Mouse (Mus musculus) CD4-positive, CD25-positive, alpha-beta regulatory T cell, adult 2 months (primary cell): Measurements from ENCODE around the gene Gm20388.
"Not testable (repeated sequence)": the region's sequence is repeated elsewhere in the genome, so short reads cannot be mapped to it uniquely, and the experiment has no call there.

Experiments used
- DNase-seq: peaks from one replicate; pipeline ENCODE4 v3.0.0-alpha.2; 2012; ENCODE audit warnings: low read depth, low spot score

Gene Gm20388

GRCm38 (mm10) chr8:123627410-123628147, 3716.9 kb downstream of the Gm20388 start:
- no peak for DNase-seq

GRCm38 (mm10) chr8:123628253-123628967, 3717.8 kb downstream of the Gm20388 start:
- DNase-seq, result peak; percentile 72

GRCm38 (mm10) chr8:123628968-123629755, 3718.5 kb downstream of the Gm20388 start:
- DNase-seq, result peak; percentile 81

- no peak for DNase-seq
These were observed 3719.4 kb downstream of the Gm20388 start for GRCm38 (mm10) chr8:123630058-123630457.

- no peak for DNase-seq
These were observed 3720.2 kb downstream of the Gm20388 start for GRCm38 (mm10) chr8:123630841-123631251.

- DNase-seq, result not testable (repeated sequence)
These were observed 3721.1 kb downstream of the Gm20388 start for GRCm38 (mm10) chr8:123631746-123632145.

GRCm38 (mm10) chr8:123632257-123632656, 3721.6 kb downstream of the Gm20388 start:
- DNase-seq, result no peak

GRCm38 (mm10) chr8:123633801-123634200, 3723.2 kb downstream of the Gm20388 start:
- DNase-seq, result no peak

GRCm38 (mm10) chr8:123634395-123635131, 3723.9 kb downstream of the Gm20388 start:
- no peak for DNase-seq

GRCm38 (mm10) chr8:123635671-123636070, 3725.0 kb downstream of the Gm20388 start:
- no peak for DNase-seq

- DNase-seq, result peak; percentile 56
These were observed 3732.8 kb downstream of the Gm20388 start for GRCm38 (mm10) chr8:123643330-123644051.

GRCm38 (mm10) chr8:123645229-123645628, 3734.6 kb downstream of the Gm20388 start:
- no peak for DNase-seq

- DNase-seq, result no peak
These were observed 3737.9 kb downstream of the Gm20388 start for GRCm38 (mm10) chr8:123648245-123649170.

GRCm38 (mm10) chr8:123649483-123649882, 3738.8 kb downstream of the Gm20388 start:
- DNase-seq, result no peak

- DNase-seq, result no peak
These were observed 3740.9 kb downstream of the Gm20388 start for GRCm38 (mm10) chr8:123651390-123652098.

- DNase-seq, result no peak
These were observed 3742.0 kb downstream of the Gm20388 start for GRCm38 (mm10) chr8:123652641-123653040.

GRCm38 (mm10) chr8:123653308-123653993, 3742.8 kb downstream of the Gm20388 start, which contains the start of gene Rhou:
Gene Rhou, plus strand, starts transcription at chr8:123653929.
- peak; percentile 58 for DNase-seq

- peak; percentile 5 for DNase-seq
These were observed 3743.4 kb downstream of the Gm20388 start for GRCm38 (mm10) chr8:123653994-123654569.
